Mouse (Mus musculus) heart, embryonic 15.5 days (tissue): ENCODE data around the gene Pld4. TPM values are rescaled to one million over a fixed set of nuclear protein-coding genes. Genes with fewer than 3 reads are reported as not detected.

Experiments used
- ATAC-seq: fragments of 200-750 bp; cut with Nextera tagmentation; replicated peaks from 2 replicates; pipeline ENCODE4 v1.8.0; 2017; ENCODE audit warnings: low read depth, moderate TSS enrichment; ENCODE audit not compliant: insufficient number of reproducible peaks, insufficient read depth, low FRiP score
- H3K27ac ChIP-seq: fragments of 300-500 bp; sonication (generic); 2 replicates; pipeline ENCODE4 v1.5.1; 2015; ENCODE audit warnings: mild to moderate bottlenecking, inconsistent platforms
- H3K27me3 ChIP-seq: fragments of 300-500 bp; sonication (generic); 2 replicates; pipeline ENCODE4 v1.6.1; 2015; ENCODE audit warnings: inconsistent platforms
- H3K36me3 ChIP-seq: fragments of 300-500 bp; sonication (generic); 2 replicates; pipeline ENCODE4 v1.6.1; 2015; ENCODE audit warnings: mild to moderate bottlenecking, inconsistent platforms
- H3K4me1 ChIP-seq: fragments of 300-500 bp; sonication (generic); replicated peaks from 2 replicates; pipeline ENCODE4 v1.6.1; 2015; ENCODE audit warnings: inconsistent platforms
- H3K4me2 ChIP-seq: fragments of 300-500 bp; sonication (generic); 2 replicates; pipeline ENCODE4 v1.6.1; 2015; ENCODE audit warnings: inconsistent platforms, mild to moderate bottlenecking, moderate library complexity
- H3K4me3 ChIP-seq: fragments of 300-500 bp; sonication (generic); 2 replicates; pipeline ENCODE4 v1.5.1; 2015; ENCODE audit warnings: mild to moderate bottlenecking, inconsistent platforms
- H3K9ac ChIP-seq: fragments of 300-500 bp; sonication (generic); 2 replicates; pipeline ENCODE4 v1.6.1; 2015; ENCODE audit warnings: mild to moderate bottlenecking, inconsistent platforms
- H3K9me3 ChIP-seq: fragments of 300-500 bp; sonication (generic); replicated peaks from 2 replicates; pipeline ENCODE4 v1.6.1; 2016; ENCODE audit warnings: inconsistent platforms
- WGBS: fragments of 180-500 bp; shearing (Covaris S2); methylation state at CpG from one replicate; pipeline ENCODE4 v1.1.7; 2015; ENCODE audit warnings: mixed read lengths; 5-methylcytosine and 5-hydroxymethylcytosine counted together
- polyA plus RNA-seq: library from polyadenylated mRNA; unstranded; fragments of >200 nt; fragmentation: Nextera tagmentation; extraction: Ambion mirVana; gene quantifications from 2 replicates; pipeline ENCODE4 v1.2.1, GENCODE M21; 2015

The Pld4 gene
- polyA plus RNA-seq, 1 experiment from 2014 or later = 7.2 TPM

DNA sequence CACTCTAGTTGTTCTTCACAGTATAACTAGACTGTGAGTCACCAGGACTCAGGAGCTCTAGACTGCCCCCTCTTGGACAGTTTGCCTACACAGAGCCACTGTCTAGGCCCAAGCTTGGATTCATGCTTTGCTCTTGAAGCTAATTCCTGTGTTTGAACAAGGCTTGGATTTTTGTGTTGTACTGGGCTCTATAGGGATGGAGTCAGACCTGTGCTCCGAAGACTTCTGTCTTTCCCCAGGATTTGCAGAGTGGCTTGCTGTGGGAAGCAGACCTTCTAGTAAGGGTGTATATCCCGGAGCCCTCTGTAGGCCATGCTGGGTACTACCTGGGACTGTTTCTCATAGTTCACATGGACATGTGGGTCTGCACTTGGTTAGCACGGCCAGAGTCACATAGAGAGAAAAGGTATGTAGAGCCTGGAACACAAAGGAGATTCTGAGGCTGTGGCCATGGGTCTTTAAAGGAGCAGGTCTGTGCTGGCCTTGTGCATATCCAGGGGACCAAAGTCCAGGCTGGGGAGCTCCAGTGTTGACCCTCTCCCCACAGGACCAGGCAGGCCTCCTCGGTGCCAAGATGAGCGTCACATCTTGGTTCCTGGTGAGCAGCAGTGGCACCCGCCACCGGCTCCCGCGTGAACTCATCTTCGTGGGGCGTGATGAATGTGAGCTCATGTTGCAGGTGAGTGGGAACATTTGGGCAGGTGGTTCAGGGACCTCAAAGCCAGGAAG is 36.2 kb upstream of the Pld4 start:
- 77% methylated on average over 11 of the region's 11 CpGs for WGBS
- H3K9ac ChIP-seq = no peak overlapping the region
- no peak for ATAC-seq
- no peak overlapping the region for H3K4me3 ChIP-seq
- H3K4me1 ChIP-seq = peaks cover 27% of the 10 kb centered on the region
- H3K4me2 ChIP-seq = no peak overlapping the region
- peaks cover 17% of the 10 kb centered on the region for H3K27me3 ChIP-seq
- H3K9me3 ChIP-seq = no peaks in the 10 kb centered on the region
- H3K36me3 ChIP-seq = no peaks in the 10 kb centered on the region
- H3K27ac ChIP-seq = no peak overlapping the region

DNA sequence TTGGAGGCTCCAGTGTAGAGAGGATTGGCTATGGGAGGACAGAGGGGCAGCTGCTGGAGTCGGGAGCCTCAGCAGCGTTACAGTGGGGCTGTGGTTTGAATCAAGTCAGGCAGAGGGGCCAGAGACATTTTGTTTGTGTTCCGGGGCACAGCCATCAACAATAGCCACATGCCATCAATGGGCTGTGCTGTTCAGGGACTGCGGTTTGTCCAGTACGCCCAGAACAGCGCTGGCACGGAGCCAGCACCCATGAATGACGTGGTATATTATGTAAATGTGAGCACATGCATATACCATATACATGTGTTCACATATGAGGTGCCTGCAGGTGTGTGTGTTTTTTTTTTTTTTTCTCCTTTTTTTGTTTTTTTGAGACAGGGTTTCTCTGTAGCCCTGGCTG is 32.7 kb upstream of the Pld4 start:
- no peaks in the 10 kb centered on the region for H3K36me3 ChIP-seq
- no peak overlapping the region for H3K9ac ChIP-seq
- 0 out of 2 replicates have a peak, but pooled peaks cover 7% of the 10 kb centered on the region for H3K27me3 ChIP-seq
- H3K4me3 ChIP-seq = no peak overlapping the region
- H3K4me1 ChIP-seq = peaks cover 8% of the 10 kb centered on the region
- no peak for ATAC-seq
- H3K27ac ChIP-seq = no peak overlapping the region
- WGBS = 75% methylated on average over 8 of the region's 8 CpGs
- no peak overlapping the region for H3K4me2 ChIP-seq
- H3K9me3 ChIP-seq = no peaks in the 10 kb centered on the region

DNA sequence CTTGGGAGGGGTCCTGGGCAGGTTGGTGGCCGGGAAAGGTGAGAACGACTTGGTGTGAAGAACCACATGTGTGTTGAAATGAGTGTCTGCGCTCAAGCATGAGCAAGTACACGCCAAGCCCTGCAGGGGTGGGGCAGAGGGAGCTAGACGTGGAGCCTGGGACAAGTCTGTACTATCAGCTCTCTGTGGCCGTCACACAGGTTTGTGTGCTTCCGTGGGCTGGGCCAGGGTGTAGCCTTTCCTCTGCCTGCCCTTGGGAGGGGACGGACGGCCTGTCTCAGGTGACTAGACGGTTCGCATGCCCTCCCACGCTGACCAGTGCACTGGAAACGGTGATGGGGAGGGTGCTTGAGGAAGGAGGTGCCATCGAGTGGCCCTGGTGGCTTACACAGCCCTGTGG is 29.6 kb upstream of the Pld4 start:
- H3K4me1 ChIP-seq = no peaks in the 10 kb centered on the region
- no peaks in the 10 kb centered on the region; the same call in 1 of the 2 replicates for H3K36me3 ChIP-seq
- ATAC-seq = no peak
- H3K27ac ChIP-seq = no peak overlapping the region
- H3K9ac ChIP-seq = no peak overlapping the region
- WGBS = 80% methylated on average over 14 of the region's 14 CpGs
- H3K27me3 ChIP-seq = no peaks in the 10 kb centered on the region
- H3K4me3 ChIP-seq = no peak overlapping the region
- H3K9me3 ChIP-seq = no peaks in the 10 kb centered on the region
- H3K4me2 ChIP-seq = no peak overlapping the region

GRCm38 (mm10) chr12:112732591-112732990 is 27.9 kb upstream of the Pld4 start:
- no peaks in the 10 kb centered on the region for H3K27me3 ChIP-seq
- 87% methylated on average over 10 of the region's 10 CpGs for WGBS

GRCm38 (mm10) chr12:112734108-112734820 is 26.2 kb upstream of the Pld4 start:
- H3K9me3 ChIP-seq = no peaks in the 10 kb centered on the region
- H3K27me3 ChIP-seq = no peaks in the 10 kb centered on the region
- 84% methylated on average over 2 of the region's 2 CpGs for WGBS
- peaks cover 8% of the 10 kb centered on the region; the same call in 1 of the 2 replicates for H3K36me3 ChIP-seq
- no peak for ATAC-seq
- H3K9ac ChIP-seq = no peak overlapping the region
- H3K27ac ChIP-seq = no peak overlapping the region
- no peaks in the 10 kb centered on the region for H3K4me1 ChIP-seq
- H3K4me2 ChIP-seq = no peak overlapping the region
- H3K4me3 ChIP-seq = no peak overlapping the region

More at GRCm38 (mm10) chr12:112732591-112732990, 27.9 kb upstream of the Pld4 start:
- ATAC-seq = no peak
- Histone ChIP-seq H3K9me3 (no peaks in the 10 kb centered on the region), H3K27ac (no peak overlapping the region), H3K4me2 (no peak overlapping the region), H3K4me1 (no peaks in the 10 kb centered on the region), H3K4me3 (no peak overlapping the region), H3K36me3 (no peaks in the 10 kb centered on the region; the same call in 1 of the 2 replicates), H3K9ac (no peak overlapping the region)

- no peaks in the 10 kb centered on the region for H3K27me3 ChIP-seq
- H3K9me3 ChIP-seq = no peaks in the 10 kb centered on the region
- WGBS = 84% methylated on average over 19 of the region's 19 CpGs
- peaks cover 8% of the 10 kb centered on the region; the same call in 1 of the 2 replicates for H3K36me3 ChIP-seq
- ATAC-seq = no peak
- no peaks in the 10 kb centered on the region for H3K4me1 ChIP-seq
- no peak overlapping the region for H3K4me3 ChIP-seq
- H3K4me2 ChIP-seq = no peak overlapping the region
- H3K27ac ChIP-seq = no peak overlapping the region
- no peak overlapping the region for H3K9ac ChIP-seq
Observed at GRCm38 (mm10) chr12:112734881-112735655, 25.4 kb upstream of the Pld4 start.

DNA sequence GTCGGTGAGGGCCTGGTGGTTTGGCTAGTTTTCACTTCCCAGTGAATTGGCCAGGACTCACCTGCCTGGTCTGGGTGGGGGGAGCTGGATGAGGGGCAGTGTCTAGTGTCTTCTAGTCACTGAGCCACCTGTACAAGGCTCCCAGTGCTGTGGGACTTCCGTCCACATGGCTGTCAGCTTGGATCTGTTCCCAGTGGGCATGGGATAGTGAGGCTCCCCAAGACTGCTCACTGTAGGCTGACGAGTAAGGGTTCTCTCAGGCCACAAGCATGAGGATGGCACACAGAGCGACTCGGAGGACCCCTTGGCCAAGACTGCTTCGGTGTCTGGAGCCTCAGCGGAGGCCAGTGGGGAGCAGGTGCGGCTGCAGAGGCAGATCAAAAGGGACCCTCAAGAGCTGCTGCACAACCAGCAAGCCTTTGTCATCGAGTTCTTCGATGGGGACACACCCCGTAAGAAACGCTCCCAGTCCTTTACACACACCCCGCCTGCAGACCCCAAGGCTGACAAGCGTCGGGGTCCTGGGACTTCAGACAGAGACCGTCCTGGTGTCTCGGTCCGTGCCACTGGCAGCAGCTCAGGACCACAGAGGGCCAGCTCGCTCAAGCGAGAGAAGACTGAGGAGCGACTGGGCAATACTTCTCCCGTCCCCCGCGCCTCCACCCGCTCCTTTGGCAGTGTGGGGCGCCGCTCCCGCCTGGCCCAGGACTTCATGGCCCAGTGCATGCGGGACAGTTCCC is 24.4 kb upstream of the Pld4 start:
- no peak for ATAC-seq
- Histone ChIP-seq H3K36me3 (peaks cover 8% of the 10 kb centered on the region; the same call in 1 of the 2 replicates), H3K4me2 (no peak overlapping the region), H3K4me3 (no peak overlapping the region), H3K9ac (no peak overlapping the region), H3K27ac (no peak overlapping the region), H3K9me3 (no peaks in the 10 kb centered on the region), H3K27me3 (no peaks in the 10 kb centered on the region), H3K4me1 (no peaks in the 10 kb centered on the region)
- WGBS = 86% methylated on average over 29 of the region's 29 CpGs

GRCm38 (mm10) chr12:112736636-112736925 is 23.9 kb upstream of the Pld4 start:
- Histone ChIP-seq H3K4me1 (no peaks in the 10 kb centered on the region), H3K36me3 (peaks cover 8% of the 10 kb centered on the region; the same call in 1 of the 2 replicates), H3K27ac (no peak overlapping the region), H3K9ac (no peak overlapping the region), H3K9me3 (no peaks in the 10 kb centered on the region), H3K4me2 (no peak overlapping the region), H3K4me3 (no peak overlapping the region), H3K27me3 (no peaks in the 10 kb centered on the region)
- no peak for ATAC-seq
- 88% methylated on average over 10 of the region's 10 CpGs for WGBS

DNA sequence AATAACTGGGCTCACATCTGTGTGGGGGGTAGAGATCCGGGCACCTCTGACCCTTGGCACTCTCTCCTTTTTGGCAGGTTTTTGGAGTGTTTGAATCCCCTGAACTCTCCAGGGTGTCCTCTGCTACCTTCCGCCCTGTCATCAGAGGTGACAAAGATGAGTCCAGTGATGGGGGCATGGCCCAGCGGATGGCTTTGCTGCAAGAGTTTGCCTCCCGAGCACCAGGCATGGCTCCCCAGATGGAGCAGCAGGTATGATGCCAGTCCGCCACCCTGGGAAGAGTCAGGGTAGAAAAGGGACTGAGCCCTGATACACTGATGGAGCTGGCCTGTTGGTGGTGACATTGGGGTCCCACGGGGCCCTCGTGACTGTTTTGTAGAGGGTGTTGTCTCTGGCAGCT is 23.4 kb upstream of the Pld4 start:
- Histone ChIP-seq H3K36me3 (peaks cover 8% of the 10 kb centered on the region; the same call in 1 of the 2 replicates), H3K27me3 (no peaks in the 10 kb centered on the region), H3K27ac (no peak overlapping the region), H3K9ac (no peak overlapping the region), H3K9me3 (no peaks in the 10 kb centered on the region), H3K4me3 (no peak overlapping the region), H3K4me2 (no peak overlapping the region), H3K4me1 (no peaks in the 10 kb centered on the region)
- WGBS = 79% methylated on average over 7 of the region's 7 CpGs
- ATAC-seq = no peak

GRCm38 (mm10) chr12:112737761-112738160 is 22.7 kb upstream of the Pld4 start:
- Histone ChIP-seq H3K4me1 (peaks cover 4% of the 10 kb centered on the region), H3K36me3 (peaks cover 8% of the 10 kb centered on the region; the same call in 1 of the 2 replicates), H3K27ac (no peak overlapping the region), H3K27me3 (no peaks in the 10 kb centered on the region), H3K9me3 (no peaks in the 10 kb centered on the region), H3K9ac (no peak overlapping the region), H3K4me2 (no peak overlapping the region), H3K4me3 (no peak overlapping the region)
- WGBS = 84% methylated on average over 14 of the region's 14 CpGs
- ATAC-seq = no peak
